Mouse (Mus musculus) bone marrow macrophage, adult 2 months (primary cell): ENCODE measurements at regions not wholly inside any gene's neighbourhood (a gene's known extent, or its start where the extent isn't known, plus 50 kb on each side); places are given as distances from the start of the nearest gene placed in this dataset.

Experiments
- H3K27ac ChIP-seq: 2 replicates; pipeline ENCODE4 v1.5.1; 2012; ENCODE audit warnings: low read depth, low read length; ENCODE audit not compliant: insufficient read depth
- H3K4me1 ChIP-seq: 2 replicates; pipeline ENCODE4 v1.6.1; 2012; ENCODE audit warnings: low read length; ENCODE audit not compliant: control insufficient read depth, insufficient read depth
- H3K4me3 ChIP-seq: 2 replicates; pipeline ENCODE4 v1.5.1; 2012; ENCODE audit warnings: mild to moderate bottlenecking, low read length, moderate library complexity; ENCODE audit not compliant: insufficient read depth
- CTCF ChIP-seq: IDR thresholded peaks from 2 replicates; pipeline ENCODE4 v1.5.1; 2012; ENCODE audit warnings: low read depth, mild to moderate bottlenecking, low read length, moderate library complexity
- POLR2A ChIP-seq: IDR thresholded peaks from 2 replicates; pipeline ENCODE4 v1.6.1; 2012; ENCODE audit warnings: mild to moderate bottlenecking, low read depth, low read length, borderline replicate concordance

- TF ChIP-seq POLR2A (no peak), CTCF (no peak)
- no peak overlapping the region for H3K27ac ChIP-seq
- no peak overlapping the region for H3K4me3 ChIP-seq
- H3K4me1 ChIP-seq = peaks cover 20% of the 10 kb centered on the region
Measured at GRCm38 (mm10) chr9:94430996-94431395, 106.9 kb downstream of the 1190002N15Rik start.

GRCm38 (mm10) chr9:94426740-94427139 lies 111.1 kb downstream of the 1190002N15Rik start:
- Histone ChIP-seq H3K27ac (no peak overlapping the region), H3K4me1 (peaks cover 5% of the 10 kb centered on the region; the same call in 1 of the 2 replicates), H3K4me3 (no peak overlapping the region)
- TF ChIP-seq CTCF (no peak), POLR2A (no peak)

- Histone ChIP-seq H3K4me1 (0 out of 2 replicates have a peak, but pooled peaks cover 3% of the 10 kb centered on the region), H3K27ac (no peak overlapping the region), H3K4me3 (no peak overlapping the region)
- no peak for TF ChIP-seq CTCF
- no peak for TF ChIP-seq POLR2A
Measured at GRCm38 (mm10) chr9:94425804-94426203, 112.1 kb downstream of the 1190002N15Rik start.

- Histone ChIP-seq H3K4me3 (no peak overlapping the region), H3K27ac (no peak overlapping the region), H3K4me1 (0 out of 2 replicates have a peak, but pooled peaks cover 3% of the 10 kb centered on the region)
- TF ChIP-seq POLR2A (no peak), CTCF (no peak)
Measured at GRCm38 (mm10) chr9:94424438-94425135, 113.3 kb downstream of the 1190002N15Rik start.

- TF ChIP-seq POLR2A (no peak), CTCF (no peak)
- H3K4me1 ChIP-seq = no peaks in the 10 kb centered on the region
- H3K4me3 ChIP-seq = no peak overlapping the region
- no peak overlapping the region for H3K27ac ChIP-seq
Measured at GRCm38 (mm10) chr9:94410546-94410945, 127.3 kb downstream of the 1190002N15Rik start.

- no peak overlapping the region for H3K4me3 ChIP-seq
- no peaks in the 10 kb centered on the region for H3K4me1 ChIP-seq
- no peak overlapping the region for H3K27ac ChIP-seq
- no peak for TF ChIP-seq CTCF
- no peak for TF ChIP-seq POLR2A
Measured at GRCm38 (mm10) chr9:94410042-94410441, 127.8 kb downstream of the 1190002N15Rik start.

GRCm38 (mm10) chr9:94408635-94409323 lies 129.1 kb downstream of the 1190002N15Rik start:
- Histone ChIP-seq H3K27ac (no peak overlapping the region), H3K4me1 (no peaks in the 10 kb centered on the region)
- TF ChIP-seq CTCF = no peak
- no peak for TF ChIP-seq POLR2A

DNA sequence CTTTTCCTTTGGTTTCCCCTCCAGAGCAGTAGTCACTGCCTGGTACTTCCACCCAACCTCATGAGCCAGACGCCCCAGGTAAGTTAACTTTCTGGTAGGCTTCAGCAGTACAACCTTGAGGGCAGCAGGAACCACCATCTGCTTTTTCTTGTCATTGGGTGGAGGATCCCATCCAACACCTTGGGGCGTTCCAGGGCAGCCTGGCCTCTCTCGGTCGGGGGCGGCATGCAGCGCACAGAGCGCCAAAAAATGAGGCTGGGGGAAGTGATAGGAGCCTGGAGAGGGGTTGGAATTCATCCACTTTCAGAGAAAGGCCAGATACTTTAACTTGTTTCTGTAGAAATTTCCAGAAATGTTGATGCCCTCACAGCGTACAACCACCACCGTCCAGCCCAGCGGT lies 130.2 kb downstream of the 1190002N15Rik start:
- Histone ChIP-seq H3K4me1 (no peaks in the 10 kb centered on the region), H3K27ac (no peak overlapping the region), H3K4me3 (no peak overlapping the region)
- TF ChIP-seq CTCF = no peak
- no peak for TF ChIP-seq POLR2A

More at GRCm38 (mm10) chr9:94408635-94409323, 129.1 kb downstream of the 1190002N15Rik start:
- H3K4me3 ChIP-seq = no peak overlapping the region

GRCm38 (mm10) chr9:94404551-94404950 lies 133.3 kb downstream of the 1190002N15Rik start:
- Histone ChIP-seq H3K4me1 (no peaks in the 10 kb centered on the region), H3K4me3 (no peak overlapping the region), H3K27ac (no peak overlapping the region)
- TF ChIP-seq POLR2A (no peak), CTCF (no peak)

- no peaks in the 10 kb centered on the region for H3K4me1 ChIP-seq
Measured at GRCm38 (mm10) chr9:94400596-94400995, 137.3 kb downstream of the 1190002N15Rik start.

More at GRCm38 (mm10) chr9:94400596-94400995, 137.3 kb downstream of the 1190002N15Rik start:
- Histone ChIP-seq H3K4me3 (no peak overlapping the region), H3K27ac (no peak overlapping the region)
- TF ChIP-seq POLR2A (no peak), CTCF (no peak)
